Mouse (Mus musculus): ENCODE measurements around the gene Tm2d1. TPM values are rescaled to one million over a fixed set of nuclear protein-coding genes. Genes with fewer than 3 reads are reported as not detected.

Tm2d1 gene
- polyA plus RNA-seq, 1 experiment from 2014 or later, result 101 TPM

DNA sequence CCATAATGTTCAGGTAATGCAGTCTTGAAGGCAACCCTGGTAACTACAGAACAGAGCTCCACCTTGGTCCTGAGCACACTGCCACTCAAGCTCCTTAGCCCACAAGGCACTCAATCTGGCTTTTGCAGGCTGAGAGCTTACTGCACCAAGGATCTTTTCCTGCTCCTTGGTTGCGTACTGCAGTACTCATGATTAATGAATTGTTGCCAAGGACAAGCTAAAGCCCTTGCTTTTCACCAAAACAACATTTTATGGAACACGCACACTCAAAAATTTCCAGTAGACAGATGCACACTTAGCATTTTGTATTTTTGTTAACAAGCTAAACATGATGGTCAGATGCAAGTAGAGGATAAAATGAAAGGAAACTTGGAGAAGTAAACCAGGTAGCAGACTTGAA is 66.0 kb downstream of the Tm2d1 start:
- H3K27me3 ChIP-seq (replicated peaks), result no peaks in the 10 kb centered on the region
- WGBS, result 76% methylated on average over 2 of the region's 2 CpGs
- H3K9ac ChIP-seq, result no peak overlapping the region

More for the DNA sequence above, 66.0 kb downstream of the Tm2d1 start:
- no peak for ATAC-seq
- H3K9me3 ChIP-seq, result no peaks in the 10 kb centered on the region
- peaks cover 7% of the 10 kb centered on the region for H3K4me1 ChIP-seq (replicated peaks)
- no peak overlapping the region for H3K4me2 ChIP-seq (replicated peaks)
- H3K27ac ChIP-seq, result no peak overlapping the region
- H3K36me3 ChIP-seq, result no peaks in the 10 kb centered on the region
- no peak overlapping the region for H3K4me3 ChIP-seq (replicated peaks)

Other genes starting within 250 kb of the Tm2d1 start
- 21.1 and 22.4 TPM in 2 replicates for gene Patj, start 12.5 kb upstream of the Tm2d1 start, polyA plus RNA-seq (2015; fragmentation: Nextera tagmentation; extraction: Ambion mirVana)

Data from intestine, embryonic 15.5 days (tissue).